ENCODE assay signal across 8 mouse cellular contexts in the genomic region with DNA sequence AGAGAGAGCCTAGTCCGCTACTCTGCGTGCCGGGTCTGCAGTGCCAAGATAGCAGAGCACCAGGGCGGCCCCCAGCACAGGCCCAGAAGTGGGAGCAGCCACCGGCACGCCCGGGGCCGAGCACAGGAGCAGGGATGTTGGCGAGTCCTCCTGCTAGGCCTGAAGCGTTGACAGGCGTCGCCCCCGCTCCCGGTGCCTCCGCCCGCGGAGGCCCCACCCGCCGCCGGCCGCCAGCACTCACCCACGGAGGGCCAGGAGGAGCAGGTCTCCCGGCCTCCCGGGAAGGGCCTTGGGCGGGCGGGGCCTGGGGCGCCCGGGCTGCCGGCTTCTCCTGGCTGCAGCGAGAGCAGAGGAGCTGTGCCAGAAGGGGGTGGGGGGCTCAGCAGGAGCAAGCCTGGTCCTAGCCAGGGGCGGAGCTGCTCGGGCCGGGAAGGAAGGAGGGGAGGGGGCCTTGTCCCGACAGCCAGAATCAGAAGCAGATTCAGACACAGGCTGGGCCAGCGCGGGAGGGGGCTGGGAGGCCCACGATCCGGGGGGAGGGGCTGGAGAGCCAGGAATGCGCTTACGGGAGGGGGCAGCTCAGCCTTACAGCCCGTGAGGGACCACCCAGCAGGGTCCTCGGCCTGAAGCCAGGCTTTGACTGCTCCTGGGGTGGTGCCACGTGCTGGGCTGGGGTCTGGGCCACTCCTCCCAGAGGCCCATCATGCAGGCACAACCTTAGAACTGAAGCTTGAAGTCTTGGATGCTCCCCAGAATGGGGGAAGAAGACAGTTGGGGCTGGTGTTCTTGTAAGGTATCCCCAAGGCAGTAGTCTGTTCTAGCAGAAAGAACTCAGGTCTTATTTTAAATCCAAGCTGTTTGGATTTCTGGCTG. TPM values are rescaled to one million over a fixed set of nuclear protein-coding genes. Genes with fewer than 3 reads are reported as not detected.
DNase-seq lines count a peak whose midpoint lies in the region; ATAC-seq and TF ChIP-seq lines count a peak whose summit lies in the region.

A gene (minus strand): TSS at position 489 of the 873 bp plus-strand sequence.

- peak within 1 kb of the TSS; percentile 94 for H3K4me2 ChIP-seq in kidney, embryonic 16.5 days (replicated peaks; ENCODE audit: low read depth, low read length)
- H3K4me2 ChIP-seq in lung, embryonic 15.5 days: peak within 1 kb of the TSS; percentile 98

- peak within 1 kb of the TSS; percentile 45 for H3K4me3 ChIP-seq in heart, adult 2 months
- H3K4me3 ChIP-seq in kidney, embryonic 16.5 days (ENCODE audit: low read length): peak within 1 kb of the TSS; percentile 73
- peak within 1 kb of the TSS; percentile 75 for H3K4me3 ChIP-seq in lung, embryonic 15.5 days

- H3K36me3 ChIP-seq in heart, adult 2 months (ENCODE audit: control insufficient read depth, insufficient read depth, low read length): no peaks in the 10 kb centered on the region
- no peaks in the 10 kb centered on the region for H3K36me3 ChIP-seq in kidney, embryonic 16.5 days (ENCODE audit: insufficient read depth, low read length)
- H3K36me3 ChIP-seq in lung, embryonic 15.5 days: no peaks in the 10 kb centered on the region

- no peak for TF ChIP-seq EP300 in heart, adult 2 months (IDR thresholded peaks at IDR 0.05; ENCODE audit: insufficient read depth, low read depth, low read length)

- H3K4me1 ChIP-seq in heart, adult 2 months (ENCODE audit: control insufficient read depth, insufficient read depth, low read length): peaks cover 21% of the 10 kb centered on the region
- H3K4me1 ChIP-seq in kidney, embryonic 16.5 days (ENCODE audit: insufficient read depth, low read length): peaks cover 67% of the 10 kb centered on the region
- H3K4me1 ChIP-seq in lung, embryonic 15.5 days: peaks cover 74% of the 10 kb centered on the region

- WGBS in heart, adult 2 months: 6% methylated on average over 43 of the region's 43 CpGs
- under 1% methylated on average over 39 of the region's 43 CpGs for WGBS in kidney, embryonic 16.5 days
- WGBS in lung, embryonic 15.5 days: under 1% methylated on average over 42 of the region's 43 CpGs

- DNase-seq in ES-CJ7 (ENCODE audit: low read depth, low spot score) (peak; percentile 70), NIH3T3 (ENCODE audit: low read depth) (peak; percentile 75)
- peak; percentile 91 for DNase-seq in embryo, embryonic 11 days
- peak; percentile 69 to 72 for DNase-seq in heart, adult 2 months
- peak; percentile 75 to 80 for DNase-seq in right cerebral cortex, postnatal 10 days (ENCODE audit: low spot score in 2 of 2)
- DNase-seq in thymus, adult 18-20 months: no peak

- peak within 1 kb of the TSS; percentile 82 for H3K9ac ChIP-seq in heart, adult 2 months (ENCODE audit: low read depth, low read length)
- peak within 1 kb of the TSS; percentile 83 for H3K9ac ChIP-seq in kidney, embryonic 16.5 days (replicated peaks; ENCODE audit: low read length)
- H3K9ac ChIP-seq in lung, embryonic 15.5 days: peak within 1 kb of the TSS; percentile 51

- H3K27ac ChIP-seq in heart, adult 2 months: peak within 1 kb of the TSS; percentile 8
- H3K27ac ChIP-seq in kidney, embryonic 16.5 days (ENCODE audit: low read length): peak within 1 kb of the TSS; percentile 73
- peak within 1 kb of the TSS; percentile 87 for H3K27ac ChIP-seq in lung, embryonic 15.5 days

- no peak for TF ChIP-seq CTCF in heart, adult 2 months (IDR thresholded peaks at IDR 0.05)

- no peaks in the 10 kb centered on the region for H3K27me3 ChIP-seq in heart, adult 2 months (ENCODE audit: control insufficient read depth, insufficient read depth, low read length)
- H3K27me3 ChIP-seq in kidney, embryonic 16.5 days (ENCODE audit: insufficient read depth, low read length): peaks cover 15% of the 10 kb centered on the region
- H3K27me3 ChIP-seq in lung, embryonic 15.5 days: peaks cover 26% of the 10 kb centered on the region

- H3K9me3 ChIP-seq in kidney, embryonic 16.5 days (ENCODE audit: low read length): no peaks in the 10 kb centered on the region
- H3K9me3 ChIP-seq in lung, embryonic 15.5 days: no peaks in the 10 kb centered on the region

- peak; percentile 55 for ATAC-seq in kidney, embryonic 16.5 days (ENCODE audit: low FRiP score, low TSS enrichment)
- ATAC-seq in lung, embryonic 15.5 days (ENCODE audit: borderline replicate concordance, extremely low read depth, low FRiP score, low TSS enrichment): peak; percentile 58

- H3K79me2 ChIP-seq in heart, adult 2 months (replicated peaks; ENCODE audit: control insufficient read depth, insufficient read depth, low read length): no peaks in the 10 kb centered on the region

- intact Hi-C loops in heart, adult 2 months (cut with DNase I): no loop called here

- no peak for TF ChIP-seq POLR2A in heart, adult 2 months (IDR thresholded peaks at IDR 0.05; ENCODE audit: insufficient read depth, low read depth, low read length)

RNA-seq across cellular contexts. Expression of the gene that starts here (rescaled TPM):
- 1 to 10 TPM in 1 of 2 experiments, under 1 TPM in 1; 0.97 to 1.0 TPM for total RNA-seq in heart, adult 2 months (2021)
- 0.64 and 1.1 TPM in 2 replicates for polyA plus RNA-seq in heart, adult 2 months (2012; rRNA removed)
- polyA plus RNA-seq in kidney, embryonic 16.5 days (2015; fragmentation: Nextera tagmentation; extraction: Ambion mirVana): 4.3 and 4.8 TPM in 2 replicates
- 6.1 and 6.7 TPM in 2 replicates for polyA plus RNA-seq in lung, embryonic 15.5 days (2015; fragmentation: Nextera tagmentation; extraction: Ambion mirVana)

Comparison
In these comparisons a context has a peak if more than half of its experiments do, and no peak if none do; other contexts are left out.
1. DNase-seq: peak in ES-CJ7 (single experiment), NIH3T3 (single experiment), embryo, embryonic 11 days (single experiment), heart, adult 2 months (2 of 2) and right cerebral cortex, postnatal 10 days (2 of 2); none in thymus, adult 18-20 months (0 of 2).
2. H3K27ac ChIP-seq: peak in every context shown above with its lines; median percentile 87 in lung, embryonic 15.5 days; 73 in kidney, embryonic 16.5 days; 8 in heart, adult 2 months.
3. Peak in every context shown above with its lines, with median percentiles within 50 percentile points of each other: H3K4me3 ChIP-seq and H3K9ac ChIP-seq.